Mouse (Mus musculus): ENCODE data around the gene Pgm5. TPM values are rescaled to one million over a fixed set of nuclear protein-coding genes. Genes with fewer than 3 reads are reported as not detected.

Pgm5 gene
- polyA plus RNA-seq, 1 experiment from 2014 or later, result 6.1 TPM

DNA sequence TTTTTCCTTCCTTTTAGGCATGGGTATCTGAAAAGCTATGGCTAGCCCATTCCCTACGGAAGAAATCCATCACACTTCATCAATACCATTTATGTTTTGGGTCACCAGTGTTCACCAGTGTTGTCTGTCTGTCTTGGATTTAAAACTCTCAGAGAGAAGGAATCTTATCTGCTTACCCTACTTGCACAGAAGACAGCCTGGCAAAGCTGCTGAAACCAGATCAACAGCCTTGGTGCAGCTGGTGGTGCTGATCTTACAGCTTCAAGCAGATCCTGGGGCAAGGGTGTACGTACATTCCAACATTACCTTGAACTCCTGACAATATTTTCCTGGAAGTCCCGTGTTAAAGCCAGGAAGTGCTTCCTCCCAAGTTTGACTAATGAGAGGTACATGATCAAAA lies 55.6 kb downstream of the Pgm5 start:
- H3K9ac ChIP-seq, result no peak overlapping the region
- no peaks in the 10 kb centered on the region for H3K4me1 ChIP-seq (replicated peaks)
- no peak overlapping the region for H3K27ac ChIP-seq
- no peak for ATAC-seq (replicated peaks; ENCODE audit: insufficient number of reproducible peaks, insufficient read depth, low FRiP score, low read depth)
- WGBS, result 68% methylated on average over 3 of the region's 3 CpGs
- no peaks in the 10 kb centered on the region for H3K9me3 ChIP-seq (replicated peaks)
- no peak overlapping the region for H3K4me2 ChIP-seq
- H3K36me3 ChIP-seq, result no peaks in the 10 kb centered on the region
- H3K27me3 ChIP-seq, result no peaks in the 10 kb centered on the region
- no peak overlapping the region for H3K4me3 ChIP-seq

DNA sequence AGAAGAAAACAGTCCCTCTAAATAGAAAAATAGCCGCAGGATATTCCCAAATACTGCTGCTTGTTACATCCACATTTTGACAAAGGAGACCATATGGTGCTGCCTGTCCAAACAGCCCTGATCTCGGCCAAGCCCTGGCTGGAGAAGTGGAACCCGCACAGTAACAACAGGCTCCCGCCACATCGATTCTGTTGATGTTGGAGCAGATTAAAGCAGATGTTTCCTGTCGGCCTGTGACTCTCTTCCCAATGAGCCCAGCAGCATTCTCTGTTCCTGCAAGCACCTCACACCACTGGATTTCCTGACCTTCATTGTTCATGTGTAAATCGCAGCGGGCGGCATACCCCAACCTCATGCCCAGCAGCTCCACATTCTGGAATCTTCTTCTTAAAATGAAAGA lies 64.0 kb downstream of the Pgm5 start:
- peak; percentile 64 for ATAC-seq (replicated peaks; ENCODE audit: insufficient number of reproducible peaks, insufficient read depth, low FRiP score, low read depth)
- no peak overlapping the region for H3K4me2 ChIP-seq
- H3K36me3 ChIP-seq, result no peaks in the 10 kb centered on the region
- H3K9me3 ChIP-seq (replicated peaks), result no peaks in the 10 kb centered on the region
- no peak overlapping the region for H3K9ac ChIP-seq
- no peak overlapping the region for H3K4me3 ChIP-seq
- H3K27ac ChIP-seq, result peak overlapping the region; percentile 47
- no peaks in the 10 kb centered on the region for H3K27me3 ChIP-seq
- WGBS, result 59% methylated on average over 9 of the region's 9 CpGs
- peaks cover 17% of the 10 kb centered on the region for H3K4me1 ChIP-seq (replicated peaks)

DNA sequence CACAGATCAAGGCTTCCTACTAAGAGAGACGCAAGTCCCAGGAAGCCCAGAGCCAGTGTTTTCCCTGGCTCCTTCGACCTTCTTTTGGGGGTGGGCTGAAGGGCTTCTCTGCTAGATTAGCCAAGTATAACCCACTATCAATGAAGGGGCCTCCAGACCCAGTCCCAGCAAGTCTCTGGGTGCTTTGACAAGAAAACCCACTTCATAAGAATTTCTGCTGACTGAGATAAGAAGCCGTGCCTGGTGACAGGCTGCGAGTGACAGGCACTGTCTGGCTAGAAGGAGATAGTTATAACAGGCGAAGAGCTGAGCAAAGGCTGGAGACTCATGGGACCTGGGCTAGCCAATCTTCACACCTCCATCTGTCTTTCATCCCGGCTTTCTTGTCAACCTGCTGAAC lies 67.3 kb downstream of the Pgm5 start:
- Histone ChIP-seq H3K9me3 (replicated peaks) (no peaks in the 10 kb centered on the region), H3K9ac (no peak overlapping the region), H3K36me3 (no peaks in the 10 kb centered on the region), H3K27ac (peak overlapping the region; percentile 13; the same call in 1 of the 2 replicates), H3K27me3 (no peaks in the 10 kb centered on the region), H3K4me3 (no peak overlapping the region), H3K4me1 (replicated peaks) (peaks cover 17% of the 10 kb centered on the region), H3K4me2 (no peak overlapping the region)
- ATAC-seq (replicated peaks; ENCODE audit: insufficient number of reproducible peaks, insufficient read depth, low FRiP score, low read depth), result no peak
- WGBS, result 14% methylated on average over 6 of the region's 6 CpGs

DNA sequence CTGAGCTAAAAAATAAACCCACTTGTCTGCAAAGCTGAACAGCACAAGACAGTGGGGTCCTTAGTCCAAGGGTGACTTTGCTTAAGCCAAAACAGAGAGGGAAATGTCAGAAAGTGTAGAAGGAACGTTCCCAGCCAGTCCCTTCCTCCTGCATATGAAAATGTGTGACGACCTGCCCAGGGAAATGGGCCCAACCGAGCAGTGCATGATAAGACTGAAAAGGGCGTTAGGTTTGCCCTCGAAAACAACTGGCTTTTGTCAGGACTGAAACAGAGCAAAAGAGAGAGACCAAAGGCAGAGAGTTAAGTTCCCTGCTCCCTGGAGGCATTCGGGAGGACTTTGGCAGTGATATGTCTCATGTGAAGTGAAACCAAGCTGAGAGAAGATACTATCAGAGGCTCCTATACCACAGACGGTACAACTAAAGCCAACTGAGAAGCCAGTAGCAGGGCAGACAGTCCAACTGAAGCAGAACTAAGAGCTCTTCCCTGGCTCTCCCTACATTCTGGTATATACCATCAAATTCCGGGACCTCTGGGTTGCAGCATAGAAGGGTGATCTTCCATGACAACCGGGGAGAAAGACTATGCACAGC lies 68.0 kb downstream of the Pgm5 start:
- Histone ChIP-seq H3K4me1 (replicated peaks) (peaks cover 19% of the 10 kb centered on the region), H3K4me2 (no peak overlapping the region), H3K9ac (no peak overlapping the region), H3K4me3 (no peak overlapping the region), H3K9me3 (replicated peaks) (no peaks in the 10 kb centered on the region), H3K27me3 (no peaks in the 10 kb centered on the region), H3K36me3 (no peaks in the 10 kb centered on the region), H3K27ac (0 out of 2 replicates have a peak overlapping the region, but pooled peaks have one; percentile 30)
- no peak for ATAC-seq (replicated peaks; ENCODE audit: insufficient number of reproducible peaks, insufficient read depth, low FRiP score, low read depth)
- WGBS, result 38% methylated on average over 9 of the region's 9 CpGs

DNA sequence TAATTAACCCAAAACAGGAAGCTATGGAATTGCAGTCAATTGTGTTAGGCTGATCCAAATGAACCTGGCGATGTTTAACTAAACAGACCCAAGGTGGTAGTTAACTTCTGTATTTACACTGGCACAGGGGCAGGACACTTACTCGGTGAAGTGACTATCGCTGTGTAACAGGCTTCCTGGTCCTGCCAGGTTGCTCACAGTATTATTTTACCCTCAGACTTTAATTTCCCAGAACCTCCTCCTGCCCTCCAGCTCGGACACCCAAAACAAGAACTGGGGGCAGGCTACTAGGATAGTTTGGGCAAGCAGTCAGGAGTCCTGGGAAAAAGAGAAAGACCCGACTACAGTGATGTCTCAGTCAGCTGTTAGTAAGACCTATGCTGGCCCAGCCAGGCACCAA lies 68.8 kb downstream of the Pgm5 start:
- Histone ChIP-seq H3K4me1 (replicated peaks) (peaks cover 20% of the 10 kb centered on the region), H3K36me3 (no peaks in the 10 kb centered on the region), H3K4me3 (no peak overlapping the region), H3K27me3 (no peaks in the 10 kb centered on the region), H3K4me2 (no peak overlapping the region), H3K27ac (peak overlapping the region; percentile 9; the same call in 1 of the 2 replicates), H3K9me3 (replicated peaks) (no peaks in the 10 kb centered on the region), H3K9ac (no peak overlapping the region)
- 72% methylated on average over 5 of the region's 5 CpGs for WGBS
- no peak for ATAC-seq (replicated peaks; ENCODE audit: insufficient number of reproducible peaks, insufficient read depth, low FRiP score, low read depth)

DNA sequence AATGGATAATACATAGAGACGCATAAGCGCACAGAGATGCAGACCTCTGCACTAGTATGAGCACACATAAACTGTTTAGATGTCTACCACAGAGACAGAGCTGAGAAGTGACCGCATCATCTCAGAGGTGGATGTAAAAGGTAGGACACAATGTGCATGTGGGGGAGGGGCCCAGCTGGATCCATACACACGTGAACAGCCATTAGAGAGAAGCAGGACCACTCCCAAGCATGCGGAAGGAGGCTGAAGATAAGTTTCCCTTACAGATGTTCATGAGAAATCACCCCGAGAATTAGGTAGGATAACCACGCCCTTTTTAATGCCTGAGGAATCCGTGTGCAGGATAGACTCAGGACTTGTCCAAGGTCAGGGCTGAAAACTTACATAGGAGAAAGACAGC lies 75.8 kb downstream of the Pgm5 start:
- Histone ChIP-seq H3K9ac (no peak overlapping the region), H3K4me3 (no peak overlapping the region), H3K27me3 (no peaks in the 10 kb centered on the region), H3K27ac (no peak overlapping the region), H3K4me1 (replicated peaks) (peaks cover 6% of the 10 kb centered on the region), H3K36me3 (no peaks in the 10 kb centered on the region), H3K4me2 (no peak overlapping the region), H3K9me3 (replicated peaks) (no peaks in the 10 kb centered on the region)
- WGBS, result 89% methylated on average over 8 of the region's 8 CpGs
- no peak for ATAC-seq (replicated peaks; ENCODE audit: insufficient number of reproducible peaks, insufficient read depth, low FRiP score, low read depth)

DNA sequence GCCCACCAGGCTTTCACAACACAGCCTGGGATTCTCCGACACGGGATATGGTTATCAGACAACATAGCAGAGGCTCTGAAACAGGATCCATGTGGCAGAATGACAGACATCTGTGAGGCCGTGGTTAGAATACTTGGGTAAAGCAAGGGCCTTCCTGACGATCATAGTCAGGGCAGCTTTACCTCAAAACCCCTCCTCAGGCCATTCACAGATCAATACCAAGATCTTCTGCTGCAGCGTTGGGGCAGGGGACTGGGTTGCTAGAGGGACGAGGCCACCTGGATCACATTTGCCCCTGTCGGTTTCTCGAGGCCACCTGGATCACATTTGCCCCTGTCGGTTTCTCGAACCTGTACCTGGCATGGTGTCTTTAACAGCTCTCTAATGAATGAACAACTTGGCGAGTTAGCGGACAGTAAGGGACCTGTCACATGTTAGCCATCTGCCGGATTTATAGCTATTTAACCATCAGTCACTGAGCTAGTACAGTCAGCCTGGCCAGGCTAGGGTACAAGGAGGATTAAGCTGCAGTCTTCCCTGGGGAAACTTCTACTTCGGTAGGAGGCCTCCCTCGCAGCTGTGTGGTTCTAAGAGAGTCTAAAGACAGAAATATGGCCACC lies 76.5 kb downstream of the Pgm5 start:
- no peak overlapping the region for H3K27ac ChIP-seq
- ATAC-seq (replicated peaks; ENCODE audit: insufficient number of reproducible peaks, insufficient read depth, low FRiP score, low read depth), result no peak
- peaks cover 13% of the 10 kb centered on the region for H3K4me1 ChIP-seq (replicated peaks)
- no peak overlapping the region for H3K9ac ChIP-seq
- no peak overlapping the region for H3K4me2 ChIP-seq
- 70% methylated on average over 15 of the region's 15 CpGs for WGBS
- no peaks in the 10 kb centered on the region for H3K36me3 ChIP-seq
- no peaks in the 10 kb centered on the region for H3K27me3 ChIP-seq
- H3K4me3 ChIP-seq, result no peak overlapping the region
- no peaks in the 10 kb centered on the region for H3K9me3 ChIP-seq (replicated peaks)

DNA sequence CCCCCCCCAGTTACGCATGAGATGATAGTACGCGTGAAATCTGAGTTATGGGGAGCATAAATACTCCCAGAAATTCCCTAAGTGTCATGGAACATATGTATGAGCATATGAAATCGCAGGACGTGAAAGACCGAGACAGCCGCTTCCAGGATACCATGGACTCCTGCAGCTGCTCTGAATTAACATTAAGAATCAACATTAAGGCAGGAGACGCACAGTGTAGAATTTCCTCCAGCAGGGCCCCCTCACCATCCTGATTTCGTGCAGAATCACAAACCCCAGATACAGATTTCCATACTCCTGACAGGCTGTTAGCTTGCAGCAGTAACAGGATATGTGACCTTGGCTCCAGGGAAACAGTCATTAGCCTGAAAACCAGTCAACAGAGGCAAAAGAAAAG lies 77.9 kb downstream of the Pgm5 start:
- H3K36me3 ChIP-seq, result no peaks in the 10 kb centered on the region
- H3K4me1 ChIP-seq (replicated peaks), result peaks cover 23% of the 10 kb centered on the region
- no peaks in the 10 kb centered on the region for H3K27me3 ChIP-seq
- no peak overlapping the region for H3K4me2 ChIP-seq
- no peak for ATAC-seq (replicated peaks; ENCODE audit: insufficient number of reproducible peaks, insufficient read depth, low FRiP score, low read depth)
- no peak overlapping the region for H3K27ac ChIP-seq
- 67% methylated on average over 9 of the region's 9 CpGs for WGBS
- H3K9me3 ChIP-seq (replicated peaks), result no peaks in the 10 kb centered on the region
- H3K4me3 ChIP-seq, result no peak overlapping the region
- H3K9ac ChIP-seq, result no peak overlapping the region

DNA sequence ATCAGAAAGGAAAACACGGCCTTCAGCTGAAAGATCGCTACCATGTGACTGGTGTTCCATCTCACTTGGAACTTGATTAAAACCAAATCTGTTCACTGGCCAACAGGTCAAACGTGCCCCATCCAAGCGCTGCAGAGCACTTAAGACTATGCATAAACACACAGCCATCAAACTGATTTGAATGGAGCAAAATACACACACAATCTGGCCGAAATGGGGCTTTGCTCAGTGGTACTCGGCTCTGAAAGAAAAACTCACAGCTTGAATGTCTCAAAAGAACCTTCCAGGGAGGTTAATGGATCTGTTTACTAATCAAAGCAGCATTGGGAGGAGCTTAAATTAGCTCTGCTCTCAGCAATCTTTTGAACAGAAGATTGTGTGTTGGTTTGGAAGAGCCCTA lies 81.7 kb downstream of the Pgm5 start:
- Histone ChIP-seq H3K27me3 (no peaks in the 10 kb centered on the region), H3K4me1 (replicated peaks) (peaks cover 21% of the 10 kb centered on the region), H3K4me2 (no peak overlapping the region), H3K27ac (no peak overlapping the region), H3K9me3 (replicated peaks) (no peaks in the 10 kb centered on the region), H3K36me3 (no peaks in the 10 kb centered on the region), H3K4me3 (no peak overlapping the region), H3K9ac (no peak overlapping the region)
- 44% methylated on average over 6 of the region's 6 CpGs for WGBS
- no peak for ATAC-seq (replicated peaks; ENCODE audit: insufficient number of reproducible peaks, insufficient read depth, low FRiP score, low read depth)

DNA sequence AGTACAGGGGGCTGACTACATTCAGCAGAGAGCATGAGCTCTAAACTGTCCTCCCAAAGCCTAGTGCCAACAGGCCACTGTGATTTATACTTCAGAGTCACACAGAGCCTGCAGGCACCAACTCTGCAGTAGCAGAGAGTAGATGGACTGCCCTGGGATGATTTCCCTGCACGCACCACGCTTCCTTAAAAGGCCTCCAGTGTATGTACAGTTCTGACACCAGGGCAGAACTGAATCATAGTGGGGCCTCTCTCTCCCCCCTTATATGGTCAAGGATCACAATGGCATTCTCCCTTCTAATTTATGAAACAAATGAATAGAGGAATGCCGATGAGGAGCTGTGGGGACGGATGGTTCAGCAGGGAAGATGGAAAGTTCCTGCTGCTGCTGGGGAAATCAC lies 91.3 kb downstream of the Pgm5 start:
- Histone ChIP-seq H3K27ac (peak overlapping the region; percentile 56), H3K9ac (no peak overlapping the region), H3K4me1 (replicated peaks) (peaks cover 26% of the 10 kb centered on the region), H3K27me3 (no peaks in the 10 kb centered on the region), H3K4me2 (no peak overlapping the region), H3K4me3 (no peak overlapping the region), H3K36me3 (no peaks in the 10 kb centered on the region), H3K9me3 (replicated peaks) (no peaks in the 10 kb centered on the region)
- WGBS, result 41% methylated on average over 4 of the region's 4 CpGs
- ATAC-seq (replicated peaks; ENCODE audit: insufficient number of reproducible peaks, insufficient read depth, low FRiP score, low read depth), result peak; percentile 63; the same call in 1 of the 2 replicates

DNA sequence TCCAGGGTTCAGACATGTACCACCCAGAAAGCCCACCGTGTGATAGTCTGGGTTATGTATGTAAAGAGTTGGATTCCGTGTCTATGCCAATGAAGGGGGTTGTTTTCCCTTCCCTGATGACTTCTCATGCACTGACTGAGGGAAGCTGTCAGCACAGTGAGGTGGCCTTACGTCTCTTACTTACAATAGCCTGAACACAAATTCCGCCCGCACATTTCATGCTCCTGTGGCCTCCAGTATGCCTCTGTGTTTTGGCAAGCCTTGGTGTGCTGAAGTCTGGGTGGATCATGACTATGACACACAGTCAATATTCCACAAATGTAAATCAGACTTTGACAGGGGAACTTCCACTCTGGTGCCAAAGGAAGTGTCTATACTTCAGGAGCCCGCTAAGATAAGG lies 94.3 kb downstream of the Pgm5 start:
- Histone ChIP-seq H3K27me3 (no peaks in the 10 kb centered on the region), H3K4me1 (replicated peaks) (peaks cover 31% of the 10 kb centered on the region), H3K27ac (peak overlapping the region; percentile 70), H3K9me3 (replicated peaks) (no peaks in the 10 kb centered on the region), H3K36me3 (no peaks in the 10 kb centered on the region), H3K4me3 (no peak overlapping the region), H3K4me2 (no peak overlapping the region), H3K9ac (no peak overlapping the region)
- 33% methylated on average over 6 of the region's 6 CpGs for WGBS
- ATAC-seq (replicated peaks; ENCODE audit: insufficient number of reproducible peaks, insufficient read depth, low FRiP score, low read depth), result peak; percentile 50; the same call in 1 of the 2 replicates
